Mouse (Mus musculus): Measurements from ENCODE around the gene Nphs1. TPM values are rescaled to one million over a fixed set of nuclear protein-coding genes. Genes with fewer than 3 reads are reported as not detected.

Nphs1 gene
- total RNA-seq, 2 experiments from 2014 or later = 1.8 to 2.2 TPM

- DNase-seq (ENCODE audit: extremely low spot score in 1 of 2, low spot score in 1 of 2) = peak; percentile 85 to 92
Observed at GRCm38 (mm10) chr7:30534633-30535577, 76.8 kb downstream of the Nphs1 start, which contains the start of gene Arhgap33. TSS of gene Arhgap33 (minus strand) at chr7:30535060.

Other genes starting within 250 kb of the Nphs1 start
- 10 to 100 TPM; 60.0 to 64.5 TPM for gene Polr2i, start 226.4 kb upstream of the Nphs1 start, total RNA-seq (2021)
- gene Tbcb, start 226.0 kb upstream of the Nphs1 start, total RNA-seq (2021) = 100 to 1,000 TPM; 115 to 136 TPM
- not detected for gene Ovol3, start 222.6 kb upstream of the Nphs1 start, total RNA-seq (2021)
- under 1 TPM; 0.22 to 0.73 TPM for gene Thap8, start 178.2 kb upstream of the Nphs1 start, total RNA-seq (2021)
- gene Wdr62, start 177.9 kb upstream of the Nphs1 start, total RNA-seq (2021) = 1 to 10 TPM; 1.4 to 1.7 TPM
- 100 to 1,000 TPM; 437 to 515 TPM for gene Clip3, start 166.6 kb upstream of the Nphs1 start, total RNA-seq (2021)
- gene Alkbh6, start 149.6 kb upstream of the Nphs1 start, total RNA-seq (2021) = 10 to 100 TPM; 47.1 to 55.1 TPM
- 10 to 100 TPM in 1 of 2 experiments, 1 to 10 TPM in 1; 6.4 to 13.1 TPM for gene Syne4, start 143.5 kb upstream of the Nphs1 start, total RNA-seq (2021)
- gene E130208F15Rik, start 136.6 kb upstream of the Nphs1 start, total RNA-seq (2021) = under 1 TPM; 0.15 to 0.75 TPM
- 1 to 10 TPM; 7.8 to 7.9 TPM for gene Sdhaf1, start 134.4 kb upstream of the Nphs1 start, total RNA-seq (2021)
- 10 to 100 TPM; 33.6 to 34.7 TPM for gene Lrfn3, start 95.5 kb upstream of the Nphs1 start, total RNA-seq (2021)
- gene Tyrobp, start 44.6 kb upstream of the Nphs1 start, total RNA-seq (2021) = 10 to 100 TPM; 28.8 to 31.4 TPM
- gene Hcst, start 38.5 kb upstream of the Nphs1 start, total RNA-seq (2021) = 1 to 10 TPM in 1 of 2 experiments, under 1 TPM in 1; 0.98 to 1.0 TPM
- gene Nfkbid, start 36.6 kb upstream of the Nphs1 start, total RNA-seq (2021) = 1 to 10 TPM; 2.9 to 3.0 TPM
- 1,000 to 10,000 TPM; 1,227 to 1,377 TPM for gene Aplp1, start 12.8 kb upstream of the Nphs1 start, total RNA-seq (2021)
- gene Kirrel2, start 625 bp upstream of the Nphs1 start, total RNA-seq (2021) = 10 to 100 TPM; 15.3 to 16.4 TPM
- gene Prodh2, start 35.3 kb downstream of the Nphs1 start, total RNA-seq (2021) = not detected
- 100 to 1,000 TPM; 103 to 132 TPM for gene Arhgap33, start 76.7 kb downstream of the Nphs1 start, total RNA-seq (2021)
- gene Hspb6, start 93.9 kb downstream of the Nphs1 start, total RNA-seq (2021) = 1 to 10 TPM; 3.4 to 4.3 TPM
- 1 to 10 TPM; 3.5 to 3.6 TPM for gene Proser3, start 94.0 kb downstream of the Nphs1 start, total RNA-seq (2021)
- gene Lin37, start 101.5 kb downstream of the Nphs1 start, total RNA-seq (2021) = 10 to 100 TPM; 36.8 to 44.9 TPM
- gene U2af1l4, start 105.0 kb downstream of the Nphs1 start, total RNA-seq (2021) = 10 to 100 TPM; 69.8 to 72.5 TPM
- 1 to 10 TPM; 6.8 to 8.8 TPM for gene Gm49396, start 105.0 kb downstream of the Nphs1 start, total RNA-seq (2021)
- gene Psenen, start 105.3 kb downstream of the Nphs1 start, total RNA-seq (2021) = 10 to 100 TPM; 76.0 to 92.1 TPM
- gene Igflr1, start 107.1 kb downstream of the Nphs1 start, total RNA-seq (2021) = 1 to 10 TPM; 4.7 to 5.2 TPM
- gene Kmt2b, start 130.4 kb downstream of the Nphs1 start, total RNA-seq (2021) = 10 to 100 TPM; 39.1 to 57.1 TPM
- gene Zbtb32, start 140.6 kb downstream of the Nphs1 start, total RNA-seq (2021) = not detected
- gene Upk1a, start 154.5 kb downstream of the Nphs1 start, total RNA-seq (2021) = under 1 TPM in 1 of 2 experiments, not detected in 1; 0.20 TPM
- 100 to 1,000 TPM; 631 to 741 TPM for gene Cox6b1, start 167.8 kb downstream of the Nphs1 start, total RNA-seq (2021)
- gene Etv2, start 177.5 kb downstream of the Nphs1 start, total RNA-seq (2021) = not detected
- gene Rbm42, start 192.0 kb downstream of the Nphs1 start, total RNA-seq (2021) = 10 to 100 TPM; 75.3 to 81.5 TPM
- 1 to 10 TPM; 4.2 to 6.6 TPM for gene Haus5, start 206.7 kb downstream of the Nphs1 start, total RNA-seq (2021)
- gene Pmis2, start 213.3 kb downstream of the Nphs1 start, total RNA-seq (2021) = not detected
- not detected for gene 2200002J24Rik, start 240.6 kb downstream of the Nphs1 start, total RNA-seq (2021)